Mouse (Mus musculus) CH12.LX (cell line): ENCODE data around the gene Taf7l.

ENCODE experiments used
- CHD1 ChIP-seq: IDR thresholded peaks from 2 replicates; pipeline ENCODE4 v1.6.1; 2012; ENCODE audit warnings: low read depth, low read length, improper control_type of control experiment, inconsistent platforms
- CTCF ChIP-seq, 2 experiments: IDR thresholded peaks in 1 of 2; conservative IDR thresholded peaks in 1 of 2; 2 replicates each; pipeline ENCODE4 v1.5.1; 2011 to 2012; ENCODE audit warnings: low read depth in 2 of 2, low read length in 2 of 2, improper control_type of control experiment in 1 of 2, inconsistent platforms in 1 of 2, mild to moderate bottlenecking in 1 of 2, moderate library complexity in 1 of 2
- EP300 ChIP-seq: IDR thresholded peaks from 2 replicates; pipeline ENCODE4 v1.6.1; 2011; ENCODE audit warnings: low read length, improper control_type of control experiment
- JUND ChIP-seq: conservative IDR thresholded peaks from 2 replicates; pipeline ENCODE4 v1.6.1; 2011; ENCODE audit warnings: low read depth, low read length, improper control_type of control experiment
- MAFK ChIP-seq: IDR thresholded peaks from 2 replicates; pipeline ENCODE4 v1.6.1; 2011; ENCODE audit warnings: low read length, improper control_type of control experiment; ENCODE audit not compliant: insufficient replicate concordance
- MYC ChIP-seq: IDR thresholded peaks from 2 replicates; pipeline ENCODE4 v1.6.1; 2011; ENCODE audit warnings: low read depth, mild to moderate bottlenecking, improper control_type of control experiment, low read length
- NRF1 ChIP-seq: IDR thresholded peaks from 2 replicates; pipeline ENCODE4 v1.6.1; 2014; ENCODE audit warnings: low read depth, mild to moderate bottlenecking, inconsistent platforms, low read length, improper control_type of control experiment, moderate library complexity
- POLR2A ChIP-seq: IDR thresholded peaks from 2 replicates; pipeline ENCODE4 v1.6.1; 2011; ENCODE audit warnings: low read depth, mild to moderate bottlenecking, improper control_type of control experiment, low read length
- RCOR1 ChIP-seq: conservative IDR thresholded peaks from 2 replicates; pipeline ENCODE4 v1.6.1; 2012; ENCODE audit warnings: low read depth, mild to moderate bottlenecking, inconsistent platforms, low read length, improper control_type of control experiment
- ZMIZ1 ChIP-seq: IDR thresholded peaks from 2 replicates; pipeline ENCODE4 v1.6.1; 2012; ENCODE audit warnings: low read depth, mild to moderate bottlenecking, inconsistent platforms, low read length, improper control_type of control experiment
- ZNF384 ChIP-seq: IDR thresholded peaks from 2 replicates; pipeline ENCODE4 v1.6.1; 2012; ENCODE audit warnings: low read depth, low read length, improper control_type of control experiment, inconsistent platforms

- TF ChIP-seq MAFK = no peak
- no peak for TF ChIP-seq CTCF (conservative IDR thresholded peaks at IDR 0.05 in 1 of 2, IDR thresholded peaks at IDR 0.05 in 1 of 2; ENCODE audit: low read depth in 2 of 2, low read length in 2 of 2)
- TF ChIP-seq CHD1 = no peak
- no peak for TF ChIP-seq POLR2A
- TF ChIP-seq NRF1 = no peak
- TF ChIP-seq JUND = no peak
- TF ChIP-seq MYC = no peak
- TF ChIP-seq RCOR1 = no peak
- no peak for TF ChIP-seq EP300
- no peak for TF ChIP-seq ZMIZ1
- no peak for TF ChIP-seq ZNF384
Measured at GRCm38 (mm10) chrX:134425798-134426197, 50.5 kb downstream of the Taf7l start.
